Mouse (Mus musculus): ENCODE data around the gene Clpb. TPM values are rescaled to one million over a fixed set of nuclear protein-coding genes. Genes with fewer than 3 reads are reported as not detected.

Gene Clpb
- polyA plus RNA-seq, 1 experiment from 2014 or later, result 54.9 TPM

- ATAC-seq (ENCODE audit: low FRiP score, low TSS enrichment), result no peak
- WGBS, result 65% methylated on average over 2 of the region's 2 CpGs
- H3K4me2 ChIP-seq (replicated peaks; ENCODE audit: low read depth, low read length), result no peak overlapping the region
Observed at GRCm38 (mm10) chr7:101628481-101628880, 35.0 kb upstream of the Clpb start.

DNA sequence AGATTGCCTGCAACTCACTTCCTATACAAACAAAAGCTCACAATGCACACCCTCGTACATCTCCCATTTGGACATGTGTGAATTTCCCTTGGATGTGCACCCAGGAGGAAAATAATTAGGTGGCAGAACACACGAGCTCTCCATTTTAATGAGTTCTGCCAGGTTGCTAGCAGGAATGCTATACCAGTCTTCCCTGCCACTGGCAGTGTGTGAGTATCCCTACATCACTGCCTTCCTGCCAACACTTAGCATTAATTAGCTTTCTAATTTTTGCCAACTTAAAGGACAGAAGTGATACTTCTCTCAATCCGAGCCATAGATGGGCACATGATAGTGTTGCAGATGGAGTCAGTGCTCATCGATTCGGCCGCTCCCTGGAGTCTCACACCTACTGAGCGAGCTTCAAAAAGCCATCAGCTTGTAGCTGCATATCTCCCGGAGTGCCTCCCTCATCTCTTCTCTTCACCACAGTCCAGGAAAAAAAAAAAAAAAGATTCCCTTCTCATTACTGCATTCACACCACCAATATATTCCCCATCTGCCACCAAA is 29.7 kb upstream of the Clpb start:
- no peaks in the 10 kb centered on the region for H3K36me3 ChIP-seq (ENCODE audit: control insufficient read depth, insufficient read depth, low read length)
- H3K4me3 ChIP-seq (ENCODE audit: low read length), result no peak overlapping the region
- H3K4me2 ChIP-seq (replicated peaks; ENCODE audit: low read depth, low read length), result no peak overlapping the region
- no peaks in the 10 kb centered on the region for H3K27me3 ChIP-seq (ENCODE audit: control insufficient read depth, insufficient read depth, low read length)
- no peaks in the 10 kb centered on the region for H3K4me1 ChIP-seq (ENCODE audit: control insufficient read depth, insufficient read depth, low read length)
- no peak overlapping the region for H3K27ac ChIP-seq (ENCODE audit: low read depth, low read length)
- 76% methylated on average over 8 of the region's 8 CpGs for WGBS
- H3K9me3 ChIP-seq (ENCODE audit: control insufficient read depth, low read length), result no peaks in the 10 kb centered on the region
- H3K9ac ChIP-seq (ENCODE audit: low read depth, low read length), result no peak overlapping the region
- no peak for ATAC-seq (ENCODE audit: low FRiP score, low TSS enrichment)

More at GRCm38 (mm10) chr7:101628481-101628880, 35.0 kb upstream of the Clpb start:
- Histone ChIP-seq H3K9me3 (ENCODE audit: control insufficient read depth, low read length) (no peaks in the 10 kb centered on the region), H3K4me1 (ENCODE audit: control insufficient read depth, insufficient read depth, low read length) (no peaks in the 10 kb centered on the region), H3K9ac (ENCODE audit: low read depth, low read length) (no peak overlapping the region), H3K36me3 (ENCODE audit: control insufficient read depth, insufficient read depth, low read length) (no peaks in the 10 kb centered on the region), H3K27ac (ENCODE audit: low read depth, low read length) (no peak overlapping the region), H3K27me3 (ENCODE audit: control insufficient read depth, insufficient read depth, low read length) (no peaks in the 10 kb centered on the region), H3K4me3 (ENCODE audit: low read length) (no peak overlapping the region)

- H3K4me3 ChIP-seq (ENCODE audit: low read length), result no peak overlapping the region
- 87% methylated on average over 4 of the region's 4 CpGs for WGBS
- no peak overlapping the region for H3K9ac ChIP-seq (ENCODE audit: low read depth, low read length)
- H3K4me1 ChIP-seq (ENCODE audit: control insufficient read depth, insufficient read depth, low read length), result no peaks in the 10 kb centered on the region
- ATAC-seq (ENCODE audit: low FRiP score, low TSS enrichment), result no peak
- H3K27ac ChIP-seq (ENCODE audit: low read depth, low read length), result no peak overlapping the region
- H3K9me3 ChIP-seq (ENCODE audit: control insufficient read depth, low read length), result no peaks in the 10 kb centered on the region
- H3K36me3 ChIP-seq (ENCODE audit: control insufficient read depth, insufficient read depth, low read length), result no peaks in the 10 kb centered on the region
- H3K4me2 ChIP-seq (replicated peaks; ENCODE audit: low read depth, low read length), result no peak overlapping the region
- no peaks in the 10 kb centered on the region for H3K27me3 ChIP-seq (ENCODE audit: control insufficient read depth, insufficient read depth, low read length)
Observed at GRCm38 (mm10) chr7:101634513-101634912, 28.9 kb upstream of the Clpb start.

- H3K9me3 ChIP-seq (ENCODE audit: control insufficient read depth, low read length), result no peaks in the 10 kb centered on the region
- WGBS, result 85% methylated on average over 2 of the region's 2 CpGs
- no peak for ATAC-seq (ENCODE audit: low FRiP score, low TSS enrichment)
- H3K27ac ChIP-seq (ENCODE audit: low read depth, low read length), result no peak overlapping the region
- H3K27me3 ChIP-seq (ENCODE audit: control insufficient read depth, insufficient read depth, low read length), result no peaks in the 10 kb centered on the region
- no peaks in the 10 kb centered on the region for H3K4me1 ChIP-seq (ENCODE audit: control insufficient read depth, insufficient read depth, low read length)
- no peaks in the 10 kb centered on the region for H3K36me3 ChIP-seq (ENCODE audit: control insufficient read depth, insufficient read depth, low read length)
- no peak overlapping the region for H3K9ac ChIP-seq (ENCODE audit: low read depth, low read length)
- no peak overlapping the region for H3K4me2 ChIP-seq (replicated peaks; ENCODE audit: low read depth, low read length)
- no peak overlapping the region for H3K4me3 ChIP-seq (ENCODE audit: low read length)
Observed at GRCm38 (mm10) chr7:101636056-101636455, 27.4 kb upstream of the Clpb start.

GRCm38 (mm10) chr7:101643879-101644278 is 19.6 kb upstream of the Clpb start:
- Histone ChIP-seq H3K4me3 (ENCODE audit: low read length) (no peak overlapping the region), H3K9me3 (ENCODE audit: control insufficient read depth, low read length) (no peaks in the 10 kb centered on the region), H3K4me1 (ENCODE audit: control insufficient read depth, insufficient read depth, low read length) (no peaks in the 10 kb centered on the region), H3K4me2 (replicated peaks; ENCODE audit: low read depth, low read length) (no peak overlapping the region), H3K27me3 (ENCODE audit: control insufficient read depth, insufficient read depth, low read length) (no peaks in the 10 kb centered on the region), H3K27ac (ENCODE audit: low read depth, low read length) (no peak overlapping the region), H3K36me3 (ENCODE audit: control insufficient read depth, insufficient read depth, low read length) (no peaks in the 10 kb centered on the region), H3K9ac (ENCODE audit: low read depth, low read length) (no peak overlapping the region)
- 83% methylated on average over 3 of the region's 3 CpGs for WGBS
- ATAC-seq (ENCODE audit: low FRiP score, low TSS enrichment), result no peak

- ATAC-seq (ENCODE audit: low FRiP score, low TSS enrichment), result no peak
- WGBS, result 86% methylated on average over 9 of the region's 9 CpGs
- H3K27ac ChIP-seq (ENCODE audit: low read depth, low read length), result no peak overlapping the region
Observed at GRCm38 (mm10) chr7:101649729-101650128, 13.7 kb upstream of the Clpb start.

GRCm38 (mm10) chr7:101650565-101650964 is 12.9 kb upstream of the Clpb start:
- no peak overlapping the region for H3K4me3 ChIP-seq (ENCODE audit: low read length)
- H3K36me3 ChIP-seq (ENCODE audit: control insufficient read depth, insufficient read depth, low read length), result no peaks in the 10 kb centered on the region
- no peaks in the 10 kb centered on the region for H3K27me3 ChIP-seq (ENCODE audit: control insufficient read depth, insufficient read depth, low read length)
- H3K9me3 ChIP-seq (ENCODE audit: control insufficient read depth, low read length), result no peaks in the 10 kb centered on the region
- H3K27ac ChIP-seq (ENCODE audit: low read depth, low read length), result no peak overlapping the region
- no peaks in the 10 kb centered on the region for H3K4me1 ChIP-seq (ENCODE audit: control insufficient read depth, insufficient read depth, low read length)
- no peak overlapping the region for H3K4me2 ChIP-seq (replicated peaks; ENCODE audit: low read depth, low read length)
- H3K9ac ChIP-seq (ENCODE audit: low read depth, low read length), result no peak overlapping the region
- no peak for ATAC-seq (ENCODE audit: low FRiP score, low TSS enrichment)
- 32% methylated on average over 3 of the region's 3 CpGs for whole genome bisulfite sequencing

More at GRCm38 (mm10) chr7:101649729-101650128, 13.7 kb upstream of the Clpb start:
- Histone ChIP-seq H3K36me3 (ENCODE audit: control insufficient read depth, insufficient read depth, low read length) (no peaks in the 10 kb centered on the region), H3K9ac (ENCODE audit: low read depth, low read length) (no peak overlapping the region), H3K4me2 (replicated peaks; ENCODE audit: low read depth, low read length) (no peak overlapping the region), H3K4me3 (ENCODE audit: low read length) (no peak overlapping the region), H3K9me3 (ENCODE audit: control insufficient read depth, low read length) (no peaks in the 10 kb centered on the region), H3K27me3 (ENCODE audit: control insufficient read depth, insufficient read depth, low read length) (no peaks in the 10 kb centered on the region), H3K4me1 (ENCODE audit: control insufficient read depth, insufficient read depth, low read length) (no peaks in the 10 kb centered on the region)

- Histone ChIP-seq H3K27ac (ENCODE audit: low read depth, low read length) (no peak overlapping the region), H3K4me1 (ENCODE audit: control insufficient read depth, insufficient read depth, low read length) (no peaks in the 10 kb centered on the region), H3K36me3 (ENCODE audit: control insufficient read depth, insufficient read depth, low read length) (no peaks in the 10 kb centered on the region), H3K4me3 (ENCODE audit: low read length) (no peak overlapping the region), H3K9me3 (ENCODE audit: control insufficient read depth, low read length) (no peaks in the 10 kb centered on the region), H3K27me3 (ENCODE audit: control insufficient read depth, insufficient read depth, low read length) (no peaks in the 10 kb centered on the region), H3K9ac (ENCODE audit: low read depth, low read length) (no peak overlapping the region), H3K4me2 (replicated peaks; ENCODE audit: low read depth, low read length) (0 out of 2 replicates have a peak overlapping the region, but pooled peaks have one; percentile 2)
- no peak for ATAC-seq (ENCODE audit: low FRiP score, low TSS enrichment)
- 43% methylated on average over 10 of the region's 10 CpGs for WGBS
Observed at GRCm38 (mm10) chr7:101653681-101654209, 9.7 kb upstream of the Clpb start.

DNA sequence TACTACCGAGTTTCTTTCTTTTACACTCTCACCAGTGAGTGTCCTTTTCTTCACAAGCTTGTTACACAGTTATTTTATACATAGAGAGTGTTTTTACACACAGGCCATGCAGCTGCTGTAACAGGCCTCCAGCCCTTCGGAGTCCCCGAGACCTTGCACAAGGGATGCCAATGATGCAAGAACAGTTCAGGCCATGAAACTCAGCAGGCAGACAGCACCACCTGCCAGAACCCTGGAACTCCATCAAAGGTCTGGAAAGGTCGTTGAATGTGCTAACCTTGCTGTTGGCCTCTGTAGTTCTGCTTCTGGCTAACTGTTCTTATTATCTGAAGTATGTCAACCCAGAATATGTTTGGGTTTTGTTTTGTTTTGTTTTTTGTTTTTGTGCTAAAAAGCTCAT is 8.5 kb upstream of the Clpb start:
- no peaks in the 10 kb centered on the region for H3K36me3 ChIP-seq (ENCODE audit: control insufficient read depth, insufficient read depth, low read length)

More for the DNA sequence above, 8.5 kb upstream of the Clpb start:
- Histone ChIP-seq H3K4me1 (ENCODE audit: control insufficient read depth, insufficient read depth, low read length) (no peaks in the 10 kb centered on the region), H3K9me3 (ENCODE audit: control insufficient read depth, low read length) (no peaks in the 10 kb centered on the region), H3K9ac (ENCODE audit: low read depth, low read length) (no peak overlapping the region), H3K4me2 (replicated peaks; ENCODE audit: low read depth, low read length) (no peak overlapping the region), H3K4me3 (ENCODE audit: low read length) (no peak overlapping the region), H3K27me3 (ENCODE audit: control insufficient read depth, insufficient read depth, low read length) (no peaks in the 10 kb centered on the region), H3K27ac (ENCODE audit: low read depth, low read length) (no peak overlapping the region)
- 66% methylated on average over 4 of the region's 4 CpGs for WGBS
- ATAC-seq (ENCODE audit: low FRiP score, low TSS enrichment), result no peak

Data from kidney, embryonic 14.5 days (tissue).